Mouse (Mus musculus) 3134 (cell line): ENCODE measurements around the gene Trpc6.

Source experiments
- DNase-seq: peaks from one replicate; pipeline ENCODE4 v3.0.0-alpha.2; 2011; ENCODE audit warnings: low spot score; ENCODE audit not compliant: insufficient read length; ENCODE audit errors: extremely low read depth

Trpc6 gene

DNA sequence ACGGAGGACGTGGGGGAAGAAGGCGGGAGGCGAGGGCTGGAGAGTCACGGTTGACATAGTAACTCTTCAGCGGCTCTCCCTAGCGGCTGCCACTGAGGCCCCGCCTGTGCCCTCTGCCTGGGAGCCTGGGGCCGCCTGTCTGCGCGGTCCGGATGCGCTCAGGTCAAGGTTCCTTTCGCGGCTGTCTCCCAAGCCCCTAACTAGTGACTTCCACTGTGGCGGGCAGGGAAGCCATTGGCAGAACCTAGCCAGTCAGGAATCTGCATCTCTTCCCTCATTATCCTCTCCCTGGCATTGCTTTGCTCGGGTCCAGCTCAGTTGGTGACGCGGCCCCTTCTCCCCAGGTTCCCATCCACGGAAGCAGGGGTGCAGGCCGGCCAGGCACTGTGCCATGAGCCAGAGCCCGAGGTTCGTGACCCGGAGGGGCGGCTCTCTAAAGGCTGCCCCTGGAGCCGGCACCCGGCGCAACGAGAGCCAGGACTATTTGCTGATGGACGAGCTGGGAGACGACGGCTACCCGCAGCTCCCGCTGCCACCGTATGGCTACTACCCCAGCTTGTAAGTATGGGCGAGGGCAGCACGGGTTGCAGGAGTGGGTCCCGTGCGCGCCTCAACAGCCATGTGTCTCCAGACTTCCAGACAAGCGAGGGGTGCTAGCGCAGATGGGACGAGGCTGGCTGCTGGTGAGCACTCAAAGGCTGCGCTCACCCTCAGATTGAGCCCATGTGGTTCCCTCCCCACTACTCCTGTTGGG is at the start of gene Trpc6:
Gene Trpc6 (plus strand): TSS at position 102 of the 754 bp plus-strand sequence.
- peak; percentile 2 for DNase-seq

DNA sequence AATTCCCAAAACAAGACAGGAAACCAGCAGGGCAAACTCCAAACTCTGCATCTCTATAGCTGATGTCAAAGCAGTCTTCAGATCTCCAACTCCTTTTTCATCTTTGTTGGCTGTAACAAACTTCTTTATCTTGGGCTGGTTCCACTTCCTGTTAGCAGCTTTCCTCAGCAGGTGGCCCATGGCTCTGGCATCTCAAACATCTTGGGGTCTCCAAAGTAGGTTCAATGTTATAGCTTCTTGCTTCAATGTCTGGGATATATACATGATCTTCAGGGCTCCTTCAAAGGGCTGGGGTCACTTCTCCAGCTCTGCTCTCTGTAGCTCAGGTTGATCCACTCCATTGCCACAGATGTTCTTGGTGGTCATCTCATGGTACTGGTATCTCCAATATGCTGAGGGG is 23.0 kb upstream of the Trpc6 start:
- no peak for DNase-seq

DNA sequence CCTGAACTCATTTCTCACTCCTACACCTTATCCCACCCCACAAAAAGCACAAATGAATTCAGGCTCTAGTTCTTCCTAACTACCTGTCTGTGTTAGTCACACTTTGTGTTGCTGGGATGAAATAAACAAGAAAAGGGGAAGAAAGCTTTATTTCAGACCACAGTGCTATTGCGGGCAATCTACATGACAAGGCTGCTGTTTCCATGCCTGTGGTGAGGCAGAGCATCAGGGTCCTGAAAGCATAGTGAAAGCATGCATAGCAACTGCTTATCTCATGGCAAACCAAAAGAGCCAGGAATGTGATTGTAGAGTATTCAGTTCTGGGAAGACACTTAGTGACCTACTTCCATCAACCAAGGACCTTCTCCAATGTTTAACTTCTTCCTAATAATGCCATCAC is 10.3 kb upstream of the Trpc6 start:
- no peak for DNase-seq

DNA sequence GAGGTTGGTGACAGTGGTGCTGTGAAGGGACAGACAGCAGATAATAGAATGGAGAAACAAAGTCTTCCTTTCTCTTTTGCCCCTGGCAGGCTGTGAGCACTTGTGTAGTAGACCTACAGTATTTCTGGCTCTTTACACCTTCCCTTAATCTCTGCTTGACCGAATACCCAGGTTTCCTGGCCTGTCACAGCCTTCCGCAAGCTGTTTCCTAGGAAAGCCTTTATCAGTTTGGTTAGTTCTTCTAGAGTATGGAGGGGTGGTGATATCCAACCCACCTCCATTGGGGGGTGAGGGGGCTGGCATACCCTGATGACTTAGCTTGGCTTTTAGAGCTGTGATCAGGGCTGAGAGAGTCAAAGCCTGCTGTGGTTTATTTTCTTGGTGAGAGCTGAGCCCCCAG is 1.3 kb downstream of the Trpc6 start:
- no peak for DNase-seq

DNA sequence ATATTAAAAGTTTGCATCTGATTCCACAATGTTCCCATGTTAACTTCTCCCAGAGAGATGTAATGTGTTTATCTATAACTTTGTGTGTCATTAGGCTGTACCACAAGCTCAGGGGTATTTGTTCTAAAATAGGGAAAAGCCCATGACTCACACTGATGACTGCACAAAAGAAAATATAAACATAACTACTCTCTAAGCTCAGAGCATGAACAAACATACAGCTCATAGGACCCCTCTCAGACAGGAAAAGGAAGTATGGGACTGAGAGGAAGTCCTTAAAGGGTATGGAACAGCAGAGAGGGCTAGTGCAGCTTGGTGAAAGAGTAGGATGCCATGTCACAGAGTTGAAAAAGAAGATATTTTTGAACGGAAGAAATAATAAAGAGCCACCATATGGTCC is 14.6 kb downstream of the Trpc6 start:
- DNase-seq: no peak

DNA sequence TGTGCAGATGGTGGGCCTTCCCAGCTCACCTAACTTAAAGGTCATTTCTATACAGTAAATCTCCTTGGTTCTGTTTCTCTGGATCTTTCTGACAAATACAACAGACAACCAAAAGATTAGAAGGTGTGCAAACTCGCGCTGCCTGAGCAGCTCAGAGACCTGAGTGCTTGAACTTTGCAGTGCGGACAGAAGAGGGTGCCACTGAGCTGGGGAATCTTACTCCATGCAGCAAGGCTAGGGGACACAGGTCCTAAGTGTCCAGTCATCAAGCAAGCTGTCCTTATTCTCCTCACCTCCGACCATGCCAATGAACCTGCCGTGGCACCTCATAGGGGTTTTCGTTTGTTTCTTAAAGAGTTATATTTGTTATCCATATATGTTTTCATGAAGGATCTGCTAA is 48.7 kb downstream of the Trpc6 start:
- DNase-seq: no peak

DNA sequence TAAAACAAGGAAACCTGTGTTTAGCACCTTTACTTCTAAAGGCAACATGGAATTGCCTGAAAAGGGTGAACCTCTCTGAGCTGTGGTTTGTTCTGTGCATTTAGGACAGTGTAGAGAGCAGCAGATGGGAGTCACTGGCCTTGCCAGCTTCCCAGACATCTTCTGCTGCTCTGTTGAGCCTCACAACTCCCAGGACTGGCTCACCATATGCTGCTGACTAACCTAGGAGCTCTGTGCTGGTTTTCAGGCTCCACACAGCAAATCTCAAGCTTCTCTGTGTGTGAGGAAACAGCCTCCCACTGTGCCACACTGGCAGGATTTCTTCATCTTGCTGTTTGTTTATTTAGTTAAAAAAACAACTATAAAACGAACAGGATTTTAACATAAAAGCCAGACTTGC is 53.1 kb downstream of the Trpc6 start:
- DNase-seq: no peak

DNA sequence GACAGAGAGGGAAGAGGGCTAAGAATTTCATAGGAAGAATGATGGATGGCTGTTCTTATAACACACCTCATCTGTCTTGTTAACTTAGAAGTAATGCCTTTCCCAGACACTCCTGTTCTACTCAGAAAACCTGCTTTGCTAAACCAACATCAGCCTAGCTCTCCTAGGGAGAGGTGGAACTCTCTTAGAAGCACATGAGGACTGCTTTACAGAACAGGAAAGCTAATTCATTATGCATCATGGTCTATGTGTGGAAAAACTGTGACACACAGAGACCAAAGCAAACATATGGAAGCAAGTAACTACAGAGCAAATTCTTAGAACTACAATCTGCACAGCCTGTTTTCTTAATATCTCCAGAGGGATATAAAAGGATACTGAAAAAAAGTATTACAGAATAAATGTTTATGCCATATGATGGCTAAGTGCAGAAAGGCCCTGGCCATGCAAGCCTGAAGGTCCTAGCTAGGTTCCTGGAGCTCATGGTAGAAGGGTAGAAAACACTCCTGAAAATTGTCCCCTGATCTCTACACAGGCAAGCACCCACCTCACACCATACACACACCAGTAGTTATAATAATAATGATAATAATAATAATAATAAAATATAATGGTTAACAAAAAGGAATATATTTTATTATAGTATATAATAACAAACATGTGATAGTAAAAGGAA is 63.0 kb downstream of the Trpc6 start:
- DNase-seq: no peak

DNA sequence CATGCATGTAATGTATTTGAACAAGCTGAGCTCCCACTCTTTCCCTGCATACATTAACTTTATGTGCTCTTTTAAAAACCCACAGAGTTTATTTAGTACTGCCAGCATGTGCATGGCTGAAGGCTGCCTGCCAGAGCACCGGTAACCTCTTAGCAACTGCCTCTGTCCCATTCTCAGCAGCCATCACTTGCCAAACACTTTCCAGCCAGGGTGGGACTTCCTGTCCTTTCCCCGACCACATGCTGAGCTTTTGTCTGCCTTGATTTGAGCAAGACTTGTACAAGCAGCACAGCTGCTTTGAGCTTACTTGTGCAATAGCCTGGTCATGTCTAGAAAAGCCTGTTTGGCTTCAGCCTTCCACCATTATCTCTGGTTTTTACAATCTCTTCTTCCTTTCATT is 90.4 kb downstream of the Trpc6 start:
- DNase-seq: no peak

DNA sequence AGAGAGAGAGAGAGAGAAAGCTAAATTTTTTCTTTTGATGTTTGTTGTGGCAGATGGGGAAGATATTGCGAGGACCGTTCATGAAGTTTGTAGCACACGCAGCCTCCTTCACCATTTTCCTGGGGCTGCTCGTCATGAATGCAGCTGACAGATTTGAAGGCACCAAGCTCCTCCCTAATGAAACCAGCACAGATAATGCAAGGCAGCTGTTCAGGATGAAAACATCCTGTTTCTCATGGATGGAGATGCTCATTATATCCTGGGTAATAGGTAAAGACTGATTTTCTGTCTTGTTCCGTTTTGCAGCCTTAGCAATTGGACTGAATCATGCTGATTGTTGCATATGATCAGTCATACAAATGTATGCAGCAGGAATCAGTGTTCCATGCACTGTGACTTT is 99.5 kb downstream of the Trpc6 start:
- DNase-seq: no peak

DNA sequence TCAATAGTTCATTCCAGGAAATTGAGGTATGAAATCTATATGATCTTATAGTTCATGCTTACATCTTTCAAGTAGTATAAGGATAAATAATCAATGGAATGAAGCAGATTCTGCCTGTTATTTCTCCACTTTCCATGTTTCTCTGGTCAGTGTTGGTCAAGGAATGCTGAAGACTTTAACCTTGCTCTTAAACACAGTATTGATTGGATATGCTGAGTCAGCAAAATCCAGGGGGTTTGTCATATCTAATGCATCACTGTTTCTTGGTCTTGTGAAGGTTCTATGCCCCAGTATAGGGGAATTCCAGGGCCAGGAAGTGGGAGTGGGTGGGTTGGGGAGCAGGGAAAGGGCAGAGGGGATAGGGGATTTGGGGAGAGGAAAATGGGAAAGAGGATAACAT is 111.4 kb downstream of the Trpc6 start:
- DNase-seq: no peak

DNA sequence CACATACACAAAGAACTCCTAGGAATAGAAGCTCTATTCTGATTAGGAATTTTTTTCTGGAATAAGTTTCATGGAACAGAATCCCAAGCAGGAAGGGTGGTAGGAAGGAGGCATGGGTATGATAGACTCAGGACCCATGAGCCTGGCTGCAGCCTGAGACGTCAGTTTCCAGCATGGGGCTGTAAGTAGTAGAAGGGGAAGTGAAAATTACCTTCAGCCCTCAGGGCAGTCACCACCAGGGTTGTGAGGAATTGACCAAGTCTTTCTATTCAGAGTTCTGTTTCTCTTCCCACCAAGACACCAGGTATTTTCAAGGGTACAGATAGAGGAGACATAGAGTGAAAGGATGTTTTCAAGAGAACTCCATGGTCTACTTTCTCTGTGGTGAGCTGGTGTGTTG is 129.0 kb downstream of the Trpc6 start:
- DNase-seq: no peak

DNA sequence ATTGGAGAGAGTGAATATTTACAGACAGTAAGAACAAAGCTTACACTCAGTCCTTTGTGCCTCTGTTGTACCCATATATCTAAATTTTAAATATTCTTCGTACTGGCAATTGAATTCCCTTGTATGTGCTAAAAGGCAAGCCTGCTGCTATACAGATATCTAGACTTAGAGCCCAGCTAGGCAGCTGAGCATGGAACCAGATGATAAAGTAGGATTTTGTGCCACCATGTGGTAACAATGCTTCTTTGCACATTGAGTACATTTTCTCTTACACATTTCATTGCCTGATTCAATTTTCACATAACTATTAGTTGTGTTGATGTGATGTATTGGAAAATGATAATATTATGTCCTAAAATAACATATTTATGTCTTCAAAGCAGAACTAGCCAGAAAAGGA is 132.7 kb downstream of the Trpc6 start:
- no peak for DNase-seq

DNA sequence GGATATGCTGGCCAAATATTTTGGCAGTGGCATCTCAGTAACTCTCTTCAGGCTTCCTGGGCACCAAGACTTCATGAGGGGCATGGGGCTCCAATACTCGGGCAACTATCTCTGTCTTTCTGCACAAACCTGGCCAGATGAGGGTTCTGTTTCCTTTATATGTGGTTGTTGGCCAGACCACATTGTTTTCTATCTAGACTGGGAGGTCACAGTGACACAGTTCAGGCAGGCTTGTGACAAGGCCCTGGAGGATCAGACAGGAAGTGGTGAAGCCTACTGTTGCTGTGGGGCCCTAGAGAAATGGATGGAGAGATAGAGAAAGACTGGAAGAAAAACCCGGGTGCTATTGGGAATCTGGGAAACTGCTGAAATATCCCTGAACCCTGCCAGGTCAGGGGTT is 149.2 kb downstream of the Trpc6 start:
- no peak for DNase-seq

DNA sequence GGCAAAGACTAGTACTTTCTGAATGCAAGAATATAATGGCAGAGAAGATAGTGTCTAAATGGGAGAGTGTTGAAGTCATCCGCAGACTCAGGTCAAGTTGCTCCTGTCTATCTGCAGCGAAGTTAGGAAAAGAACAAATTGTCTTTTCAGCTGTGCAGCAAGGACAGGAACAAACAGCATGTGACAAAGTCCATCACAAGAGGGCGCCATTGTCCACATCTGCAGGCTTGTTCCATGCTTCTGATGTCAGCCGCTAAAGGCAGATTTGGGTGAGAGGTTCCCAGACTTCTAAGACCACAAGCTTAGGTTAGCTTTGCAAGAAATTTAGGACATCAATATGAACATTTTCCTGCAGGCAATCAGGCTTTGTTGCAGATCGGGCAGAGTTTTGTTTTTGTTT is 156.7 kb downstream of the Trpc6 start:
- DNase-seq: peak; percentile 5

DNA sequence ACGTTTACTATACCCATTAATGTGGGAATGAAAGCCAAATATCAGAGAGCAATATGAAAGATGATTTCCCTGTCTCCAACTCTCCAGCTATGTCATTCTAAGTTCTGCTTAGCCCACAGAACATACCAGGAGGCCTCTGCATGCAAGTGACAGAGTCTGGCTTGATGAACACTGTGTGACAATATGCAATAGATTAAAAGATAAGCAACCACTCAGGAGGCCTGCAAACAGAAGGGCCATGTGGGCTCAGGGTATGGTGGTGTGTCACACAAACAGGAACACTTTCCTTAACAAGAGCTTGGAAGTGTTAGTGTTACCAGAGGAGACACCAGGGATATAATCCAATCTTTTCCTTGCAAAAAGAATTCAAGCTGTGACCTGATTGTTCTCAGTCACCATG is 159.6 kb downstream of the Trpc6 start:
- no peak for DNase-seq

DNA sequence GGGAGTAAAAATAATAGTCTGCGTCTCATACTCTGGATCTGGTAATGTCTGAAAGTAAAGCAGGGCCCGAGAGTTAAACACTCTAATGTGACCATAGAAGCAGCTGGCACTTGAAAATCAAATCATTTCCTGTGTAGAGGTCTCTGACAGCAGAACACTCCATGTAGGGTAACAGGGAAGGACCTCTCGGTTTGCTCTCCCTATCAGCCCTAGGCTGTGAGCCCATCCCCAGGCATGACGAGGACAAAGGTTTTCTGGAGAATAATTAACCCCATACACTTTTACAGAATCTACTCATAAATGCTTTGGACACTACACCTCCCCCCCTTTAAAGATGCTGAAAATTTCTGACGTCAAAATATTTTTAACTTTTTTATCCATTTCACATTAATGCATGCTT is 160.0 kb downstream of the Trpc6 start:
- no peak for DNase-seq

DNA sequence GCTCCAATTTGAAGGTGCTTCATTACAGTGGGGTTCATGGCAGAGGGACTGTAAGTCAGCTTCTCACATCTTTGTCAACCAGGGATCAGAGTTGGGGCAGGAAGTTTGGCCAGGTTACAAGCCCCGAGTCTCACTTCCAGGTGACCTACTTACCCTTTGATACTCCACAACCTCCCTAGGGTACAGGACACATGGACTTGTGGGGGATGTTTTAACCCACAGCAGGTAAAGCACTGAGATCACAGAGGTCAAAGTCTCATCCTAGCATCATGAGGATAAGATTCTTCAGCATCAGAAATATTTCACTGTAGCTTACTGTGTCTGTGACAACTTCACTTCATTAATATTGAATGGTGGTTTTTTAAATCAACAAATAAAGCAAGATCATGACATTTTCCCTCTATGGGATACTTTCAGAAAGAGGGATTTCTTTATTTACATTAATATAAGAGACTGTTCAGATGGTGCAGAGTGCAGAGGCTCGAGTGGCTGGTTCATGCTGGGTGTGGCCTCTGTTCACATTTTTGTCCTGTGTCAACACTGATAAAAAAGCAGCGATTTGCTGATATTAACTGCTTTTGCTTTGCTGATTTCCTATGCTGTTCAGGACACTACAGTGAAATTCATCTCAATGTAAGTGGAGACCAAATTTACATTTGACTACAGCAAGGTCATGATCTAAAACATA is 166.3 kb downstream of the Trpc6 start:
- DNase-seq: no peak

DNA sequence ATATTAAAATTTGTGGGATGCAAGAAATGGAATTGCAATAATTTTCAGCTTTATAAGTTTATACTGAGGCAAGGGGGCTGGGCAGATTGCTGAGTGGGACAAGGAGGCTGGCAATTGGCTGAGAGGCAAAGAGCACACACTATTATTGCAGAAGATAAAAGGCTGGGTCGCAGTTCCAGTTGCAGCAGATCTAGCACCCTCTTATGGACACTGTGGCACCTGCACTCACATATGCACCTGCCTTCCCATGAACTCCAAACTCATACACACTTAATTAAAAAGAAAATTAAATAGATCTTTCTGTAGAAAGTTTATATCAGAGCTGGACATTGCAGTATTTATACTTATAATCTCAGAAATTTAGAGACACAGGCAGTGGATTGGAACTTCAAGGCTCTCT is 175.1 kb downstream of the Trpc6 start:
- DNase-seq: no peak

DNA sequence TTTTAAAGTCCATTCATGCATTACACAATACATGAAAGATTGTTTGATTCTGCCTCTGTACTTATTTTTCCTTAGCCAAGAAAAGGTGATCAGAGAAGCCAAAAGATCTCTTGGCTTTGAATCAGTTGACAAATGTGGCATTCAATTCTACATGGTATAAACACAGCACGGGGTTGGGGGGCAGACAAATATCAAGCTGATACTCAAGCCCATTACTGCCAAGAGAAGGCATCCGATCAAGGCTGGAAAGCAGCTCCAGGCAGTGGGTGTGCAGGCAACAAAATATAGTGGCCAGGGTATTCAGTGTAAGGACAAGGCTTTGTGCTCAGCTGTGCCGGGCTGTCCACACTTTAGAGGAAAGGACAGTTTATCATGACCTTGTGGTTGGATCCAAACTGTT is 185.1 kb downstream of the Trpc6 start:
- no peak for DNase-seq
